Mouse (Mus musculus): Measurements from ENCODE around the gene Car5a.
A peak's percentile ranks its signal among the peaks of the same experiment; 100 is the strongest.

Car5a gene

GRCm38 (mm10) chr8:121955825-121956500 is 11.3 kb upstream of the Car5a start:
- peak; percentile 97 for DNase-seq (ENCODE audit: extremely low read depth, low read depth)

DNA sequence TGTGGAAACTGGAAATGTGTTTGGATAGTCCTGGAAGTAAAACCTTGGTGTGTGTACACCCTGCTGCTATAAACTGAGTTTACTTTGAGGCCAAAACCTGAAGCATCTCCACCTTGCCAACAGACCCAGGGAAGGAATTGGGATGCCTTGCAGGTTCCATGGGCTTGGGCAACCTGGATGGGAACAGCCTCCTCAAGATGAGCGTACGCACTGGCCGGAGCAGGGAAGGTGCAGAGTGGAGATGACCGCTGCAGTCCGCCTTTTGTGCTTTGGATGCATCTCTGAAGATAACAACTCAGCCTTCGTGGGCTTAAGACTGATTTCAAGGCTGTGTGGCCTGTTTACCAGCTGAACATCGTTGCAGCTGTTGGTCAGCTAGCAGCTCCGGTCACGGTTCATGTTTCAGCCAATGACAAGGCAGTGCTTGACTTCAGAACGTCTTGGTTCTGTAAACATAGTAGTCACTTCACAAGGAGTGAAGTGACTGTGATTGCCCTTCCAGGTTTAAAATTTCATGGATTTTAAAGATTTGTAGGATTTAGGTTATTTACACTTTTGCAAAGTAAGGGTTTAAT is 10.4 kb upstream of the Car5a start:
- DNase-seq (ENCODE audit: extremely low read depth, low read depth), result no peak

- DNase-seq (ENCODE audit: extremely low read depth, low read depth), result no peak
These were observed 9.3 kb upstream of the Car5a start for GRCm38 (mm10) chr8:121953821-121954545.

DNA sequence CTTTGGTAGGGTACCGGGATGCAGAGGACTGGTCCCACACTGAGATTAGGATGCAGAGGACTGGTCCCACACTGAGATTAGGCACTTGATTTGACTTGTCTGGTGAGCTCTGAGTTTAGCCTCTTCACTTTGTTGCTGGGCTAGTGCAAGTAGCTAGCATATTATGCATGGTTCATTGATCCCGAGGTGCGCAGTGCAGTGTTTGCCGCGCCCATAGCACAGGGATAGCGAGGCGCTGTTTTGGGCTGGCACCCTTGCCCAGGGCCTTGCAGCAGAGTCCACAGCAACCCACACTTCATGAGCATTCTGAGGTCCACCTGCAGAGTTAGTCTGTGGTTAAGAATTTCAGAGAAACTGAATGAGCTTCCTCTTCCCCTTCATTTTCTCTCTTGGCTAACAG is 8.1 kb upstream of the Car5a start:
- no peak for DNase-seq (ENCODE audit: extremely low read depth, low read depth)

DNA sequence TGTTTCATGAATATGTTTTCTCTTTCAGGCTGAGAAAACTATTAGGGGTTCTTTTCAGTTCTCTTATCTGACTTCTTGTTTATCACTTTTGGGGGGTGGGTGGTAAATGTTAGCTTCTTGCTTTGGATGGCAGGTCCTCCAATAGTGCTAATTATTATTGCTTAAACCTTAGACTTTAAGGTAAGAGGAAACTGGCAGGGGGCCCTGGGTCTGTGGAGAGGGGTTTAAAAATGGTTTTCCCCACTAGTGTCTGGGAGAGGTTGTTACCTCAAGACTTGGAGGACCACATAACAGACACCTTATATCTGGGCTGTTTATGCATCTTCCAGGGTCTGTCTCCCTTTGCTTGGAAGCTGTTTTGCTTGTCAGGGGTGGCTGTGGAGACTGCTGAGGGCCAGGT is 7.4 kb upstream of the Car5a start:
- no peak for DNase-seq (ENCODE audit: extremely low read depth, low read depth)

- DNase-seq (ENCODE audit: extremely low read depth, low read depth), result no peak
These were observed 6.9 kb upstream of the Car5a start for GRCm38 (mm10) chr8:121951656-121952009.

- DNase-seq (ENCODE audit: extremely low read depth, low read depth), result no peak
These were observed 6.3 kb upstream of the Car5a start for GRCm38 (mm10) chr8:121950749-121951655.

- DNase-seq (ENCODE audit: extremely low read depth, low read depth), result peak; percentile 98
These were observed 5.4 kb upstream of the Car5a start for GRCm38 (mm10) chr8:121949941-121950748.

- no peak for DNase-seq (ENCODE audit: extremely low read depth, low read depth)
These were observed 4.6 kb upstream of the Car5a start, which contains the start of gene Banp for GRCm38 (mm10) chr8:121949222-121949800. TSS of gene Banp (plus strand) at chr8:121949750.

- DNase-seq (ENCODE audit: extremely low read depth, low read depth), result peak; percentile 49
These were observed 3.8 kb upstream of the Car5a start for GRCm38 (mm10) chr8:121948321-121949145.

DNA sequence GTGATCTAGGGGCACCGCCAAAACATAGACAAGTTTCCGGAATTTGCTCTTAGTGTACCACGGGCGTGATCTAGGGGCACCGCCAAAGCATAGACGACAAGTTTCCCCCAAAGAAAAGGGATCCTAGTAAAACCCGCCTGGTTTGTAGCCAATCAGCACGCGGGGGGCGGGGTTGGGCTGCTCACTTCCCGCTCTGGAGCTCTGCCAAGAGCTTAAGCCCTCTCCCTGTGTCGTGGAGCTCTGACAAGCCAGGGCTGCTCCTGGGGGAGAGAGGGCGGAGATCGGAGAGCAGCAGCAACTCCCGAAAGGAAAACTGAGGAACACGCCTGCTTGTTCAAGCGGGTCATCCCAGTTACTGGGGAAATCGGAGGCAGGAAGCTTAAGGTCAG is 3.0 kb upstream of the Car5a start:
- DNase-seq (ENCODE audit: extremely low read depth, low read depth), result peak; percentile 91

DNA sequence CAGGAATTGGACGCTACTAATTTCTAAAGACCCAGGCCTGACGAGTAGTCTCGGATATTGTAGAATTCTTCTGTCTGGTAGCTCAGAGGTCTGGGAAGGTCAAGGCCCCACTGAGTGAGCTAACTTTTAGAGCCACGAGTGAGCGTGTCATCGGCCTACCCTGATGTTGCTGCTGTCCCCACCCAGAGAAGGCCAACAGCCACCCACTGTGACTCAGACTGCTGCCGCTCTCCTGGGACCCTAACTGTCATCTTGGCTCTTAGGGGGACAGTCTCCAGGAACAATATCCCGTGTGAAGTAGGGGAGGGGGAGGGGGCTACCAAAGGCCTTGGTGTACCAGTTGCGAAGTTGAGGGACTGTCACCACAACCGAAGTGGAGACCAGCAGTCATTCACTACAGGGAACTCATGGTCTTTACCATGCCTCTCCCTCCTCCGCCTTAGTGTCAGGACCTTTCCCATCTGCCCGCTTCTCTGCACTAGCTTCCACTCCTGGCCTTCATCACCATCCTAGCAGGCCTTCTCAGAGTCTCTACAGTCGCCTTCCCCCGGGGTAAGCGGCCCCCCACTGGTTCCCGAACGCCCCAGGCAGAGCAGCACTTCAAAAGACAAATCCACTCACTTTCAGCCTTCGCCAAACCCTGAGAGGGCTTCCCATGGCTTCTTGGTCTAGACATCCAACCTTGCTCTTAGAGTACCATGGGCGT is 2.5 kb upstream of the Car5a start:
- DNase-seq (ENCODE audit: extremely low read depth, low read depth), result no peak

- no peak for DNase-seq (ENCODE audit: extremely low read depth, low read depth)
These were observed 1.6 kb upstream of the Car5a start for GRCm38 (mm10) chr8:121946351-121946750.

- no peak for DNase-seq (ENCODE audit: extremely low read depth, low read depth)
These were observed 988 bp downstream of the Car5a start for GRCm38 (mm10) chr8:121943716-121944115.

GRCm38 (mm10) chr8:121943057-121943540 is 1.6 kb downstream of the Car5a start:
- DNase-seq (ENCODE audit: extremely low read depth, low read depth), result no peak

DNA sequence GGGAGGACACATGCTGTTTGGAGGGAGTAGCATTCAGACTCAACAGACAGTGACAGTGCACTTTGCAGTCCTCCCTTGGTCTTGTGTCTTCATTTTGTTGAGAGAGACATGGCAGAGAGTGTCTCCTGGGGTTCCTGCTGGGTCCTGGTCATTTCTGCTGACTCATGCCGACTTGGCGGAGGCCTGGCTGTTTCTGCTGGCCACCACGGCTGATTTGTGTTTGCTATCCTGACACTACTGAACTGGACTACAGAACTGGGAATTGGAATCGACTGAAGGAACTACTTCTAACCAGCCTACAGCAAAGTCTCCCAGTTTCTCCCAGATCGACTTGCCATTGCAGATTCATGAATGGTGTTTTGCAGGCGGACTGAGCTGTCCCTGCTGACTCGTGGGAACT is 6.0 kb downstream of the Car5a start:
- no peak for DNase-seq (ENCODE audit: extremely low read depth, low read depth)

DNA sequence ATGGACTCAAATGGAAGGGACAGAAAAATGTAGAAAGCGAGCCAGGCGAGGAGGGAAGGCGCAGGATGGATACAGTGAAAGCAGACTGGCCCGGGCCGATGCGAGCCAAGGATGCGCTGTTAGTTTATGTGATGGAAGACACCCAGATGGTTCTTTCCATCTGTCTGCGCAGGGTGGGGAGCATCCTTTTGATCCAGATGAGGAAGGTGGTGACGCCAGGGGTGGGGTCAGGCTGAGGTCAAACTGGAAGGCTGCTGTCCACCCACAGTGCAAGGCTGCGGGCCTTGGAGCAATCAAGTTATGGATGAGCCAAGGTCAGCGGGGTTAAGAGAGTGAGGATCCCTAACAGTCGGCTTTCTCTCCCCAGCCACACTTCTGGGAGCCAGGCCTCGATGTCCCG is 8.3 kb downstream of the Car5a start:
- no peak for DNase-seq (ENCODE audit: extremely low read depth, low read depth)

GRCm38 (mm10) chr8:121935341-121936294 is 9.1 kb downstream of the Car5a start:
- DNase-seq (ENCODE audit: extremely low read depth, low read depth), result no peak
